Mouse (Mus musculus) gastrocnemius, adult 2 months (tissue): ENCODE measurements around the gene Naaa. TPM values are rescaled to one million over a fixed set of nuclear protein-coding genes. Genes with fewer than 3 reads are reported as not detected.

Source experiments
- DNase-seq: peaks from one replicate; pipeline ENCODE4 v3.0.0; 2022
- H3K27ac ChIP-seq: fragments of 200-600 bp; 2 replicates; pipeline ENCODE4 v1.8.1; 2022; ENCODE audit warnings: mild to moderate bottlenecking
- H3K4me3 ChIP-seq: fragments of 200-600 bp; 2 replicates; pipeline ENCODE4 v1.8.1; 2022; ENCODE audit warnings: mild to moderate bottlenecking, moderate library complexity
- CTCF ChIP-seq: fragments of 200-600 bp; IDR thresholded peaks from 2 replicates; pipeline ENCODE4 v1.8.1; 2022; ENCODE audit warnings: antibody characterized with exemption, mild to moderate bottlenecking, moderate library complexity
- intact Hi-C: fragments of 180-260 bp; cut with DNase I; formaldehyde crosslinking; loops from one replicate; pipeline ENCODE4 v1.15.1; 2025
- total RNA-seq, 2 experiments: library from RNA; stranded (reverse); gene quantifications; 2 replicates each; pipeline ENCODE4 v1.2.3; 2021

Naaa gene
- total RNA-seq, 2 experiments from 2014 or later = 5.5 to 8.5 TPM

- TF ChIP-seq CTCF = no peak
- DNase-seq = no peak
- Histone ChIP-seq H3K4me3 (no peak overlapping the region), H3K27ac (no peak overlapping the region)
- intact Hi-C loops = no loop called here
Measured at GRCm38 (mm10) chr5:92302149-92302840, 24.3 kb upstream of the Naaa start.

DNA sequence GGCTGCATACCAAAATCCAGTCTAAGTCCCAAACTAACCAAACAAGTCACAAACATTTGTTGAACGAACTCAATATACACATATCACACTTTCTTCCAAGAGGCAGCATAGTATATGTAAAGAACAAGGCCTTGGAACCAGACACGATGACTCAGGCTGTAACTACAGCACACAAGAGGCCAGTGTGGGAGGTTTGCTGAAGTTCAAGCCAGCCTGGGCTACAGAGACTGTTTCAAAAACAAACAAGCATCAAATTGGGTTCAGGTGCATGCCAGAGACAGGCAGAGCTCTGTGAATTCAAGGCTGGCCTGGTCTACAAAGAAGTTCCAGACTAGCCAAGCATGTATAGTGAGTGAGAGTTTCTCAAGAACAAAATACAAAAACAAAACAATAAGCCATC, 16.6 kb upstream of the Naaa start:
- intact Hi-C loops = no loop called here
- no peak for TF ChIP-seq CTCF
- Histone ChIP-seq H3K4me3 (no peak overlapping the region), H3K27ac (no peak overlapping the region)
- DNase-seq = no peak

GRCm38 (mm10) chr5:92291652-92292414, 13.9 kb upstream of the Naaa start:
- H3K27ac ChIP-seq = no peak overlapping the region
- TF ChIP-seq CTCF = no peak
- H3K4me3 ChIP-seq = no peak overlapping the region
- no peak for DNase-seq
- intact Hi-C loops = no loop called here

GRCm38 (mm10) chr5:92287840-92288239, 9.9 kb upstream of the Naaa start:
- DNase-seq = no peak
- Histone ChIP-seq H3K27ac (no peak overlapping the region), H3K4me3 (no peak overlapping the region)
- intact Hi-C loops = no loop called here
- TF ChIP-seq CTCF = no peak

DNA sequence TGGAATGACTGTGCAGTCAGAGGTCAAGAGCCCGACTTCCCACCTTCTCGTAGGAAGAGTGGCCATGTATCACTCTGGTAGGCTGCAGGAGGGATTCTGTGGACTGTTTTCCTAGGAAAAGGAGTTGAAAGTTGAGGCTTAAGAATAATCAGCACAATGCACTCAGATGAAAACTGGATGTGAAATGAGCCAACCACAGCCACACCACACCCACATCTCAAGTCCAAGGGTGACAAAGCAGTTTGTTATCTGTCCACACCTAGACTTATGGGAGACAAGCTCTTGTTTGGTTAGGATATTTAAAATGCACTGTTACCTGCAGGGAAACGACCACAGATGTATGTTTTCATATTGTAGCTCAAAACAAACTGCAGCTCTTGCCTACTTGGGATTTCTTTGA, 5.1 kb upstream of the Naaa start:
- Histone ChIP-seq H3K27ac (0 out of 2 replicates have a peak overlapping the region, but pooled peaks have one; percentile 3), H3K4me3 (no peak overlapping the region)
- intact Hi-C loops = no loop called here
- no peak for TF ChIP-seq CTCF
- no peak for DNase-seq

DNA sequence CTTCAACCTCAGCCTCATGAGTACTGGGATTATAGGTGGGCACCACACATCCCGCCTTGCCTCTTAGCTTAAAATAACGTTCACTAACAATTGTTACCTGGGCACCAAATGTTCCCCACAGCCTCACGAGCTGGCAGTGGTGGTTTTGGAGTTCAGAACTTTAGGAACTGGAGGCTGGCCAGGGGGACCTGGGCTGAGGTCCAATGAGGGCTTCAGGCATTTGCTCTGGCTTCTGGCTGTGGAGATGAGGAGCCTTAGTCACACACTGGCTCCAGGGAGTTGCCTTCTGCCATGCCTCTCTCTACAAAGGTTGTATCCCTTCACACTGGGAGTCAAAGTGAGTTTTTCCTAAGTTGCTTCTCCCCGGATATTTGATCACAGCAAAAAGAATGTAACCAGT, 4.6 kb upstream of the Naaa start:
- intact Hi-C loops = no loop called here
- no peak overlapping the region for H3K4me3 ChIP-seq
- peak overlapping the region; percentile 3; the same call in 1 of the 2 replicates for H3K27ac ChIP-seq
- no peak for TF ChIP-seq CTCF
- peak; percentile 58 for DNase-seq

- DNase-seq = peak; percentile 46
- Histone ChIP-seq H3K4me3 (no peak overlapping the region), H3K27ac (peak overlapping the region; percentile 97; the same call in 1 of the 2 replicates)
- TF ChIP-seq CTCF = no peak
- intact Hi-C loops = no loop called here
Measured at GRCm38 (mm10) chr5:92278942-92279537, 1.1 kb upstream of the Naaa start.

DNA sequence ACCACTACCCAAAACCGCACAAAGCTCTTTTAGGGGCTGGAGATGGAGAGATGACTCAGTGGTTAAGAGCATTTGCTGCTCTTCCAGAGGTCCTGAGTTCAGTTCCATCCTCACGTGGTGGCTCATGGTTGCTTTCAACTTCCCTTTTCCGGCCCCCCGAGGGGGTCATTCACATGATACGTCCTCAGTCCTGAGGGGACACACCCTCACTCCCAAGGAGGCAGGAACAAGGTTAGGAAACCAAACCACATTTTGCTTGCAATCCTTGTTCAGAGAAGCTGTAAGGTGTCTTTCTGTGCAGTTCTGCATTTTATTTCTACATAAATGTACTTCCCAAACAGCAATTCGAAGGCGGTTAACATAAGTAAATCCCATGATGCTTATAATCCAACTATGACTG, 7.5 kb downstream of the Naaa start:
- no peak overlapping the region for H3K4me3 ChIP-seq
- intact Hi-C loops = no loop called here
- no peak overlapping the region for H3K27ac ChIP-seq
- no peak for DNase-seq
- TF ChIP-seq CTCF = no peak

- DNase-seq = peak; percentile 40
Measured at GRCm38 (mm10) chr5:92263761-92264359, 14.1 kb downstream of the Naaa start.

GRCm38 (mm10) chr5:92262646-92263045, 15.3 kb downstream of the Naaa start:
- intact Hi-C loops = no loop called here
- DNase-seq = no peak
- no peak overlapping the region for H3K27ac ChIP-seq
- TF ChIP-seq CTCF = no peak
- H3K4me3 ChIP-seq = no peak overlapping the region

More at GRCm38 (mm10) chr5:92263761-92264359, 14.1 kb downstream of the Naaa start:
- H3K4me3 ChIP-seq = no peak overlapping the region
- H3K27ac ChIP-seq = no peak overlapping the region
- TF ChIP-seq CTCF = no peak
- intact Hi-C loops = no loop called here

DNA sequence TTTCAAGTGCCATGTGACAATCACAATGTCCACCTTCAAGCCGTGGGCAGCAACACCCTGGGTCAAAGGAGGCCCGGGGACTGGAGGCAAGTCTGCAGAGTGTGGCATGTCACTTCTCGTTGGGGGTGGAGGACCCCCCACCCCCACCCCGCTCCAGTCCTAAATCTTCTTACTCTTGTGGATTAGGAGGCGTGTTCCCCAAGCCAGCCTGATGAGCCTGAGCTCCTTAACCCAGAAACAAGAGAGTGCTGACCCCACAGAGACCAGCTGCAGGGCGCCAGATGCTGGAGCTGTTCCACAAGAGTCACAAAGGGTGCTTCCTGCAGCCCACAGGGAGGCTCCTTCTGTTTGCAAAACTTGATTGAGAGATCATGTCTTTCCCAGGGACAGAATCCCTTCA, 21.8 kb downstream of the Naaa start, which contains the start of gene Ppef2:
Gene Ppef2, minus strand, starts transcription at position 61 of the 400 bp plus-strand sequence.
- TF ChIP-seq CTCF = no peak
- intact Hi-C loops = no loop called here
- no peak within 1 kb of the TSS for H3K27ac ChIP-seq
- no peak within 1 kb of the TSS for H3K4me3 ChIP-seq
- no peak for DNase-seq

DNA sequence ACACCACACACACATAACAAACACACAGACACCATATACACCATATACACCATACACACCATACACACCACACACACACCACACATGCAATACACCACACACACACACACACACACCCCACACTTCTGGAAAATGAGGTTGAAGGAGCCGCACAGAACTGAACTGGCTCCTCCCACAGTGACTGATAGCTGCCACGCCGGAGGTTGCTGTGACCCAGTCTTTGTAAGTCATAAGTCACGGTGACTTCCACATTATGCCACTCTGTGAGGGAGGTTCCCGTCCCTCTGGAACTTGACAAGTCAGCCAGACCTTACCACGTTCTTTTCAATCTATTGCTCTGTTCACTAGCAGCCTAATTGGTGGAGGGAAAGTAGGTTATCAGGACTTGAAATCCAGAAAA, 23.5 kb downstream of the Naaa start:
- TF ChIP-seq CTCF = no peak
- H3K4me3 ChIP-seq = no peak overlapping the region
- no peak overlapping the region for H3K27ac ChIP-seq
- no peak for DNase-seq
- intact Hi-C loops = no loop called here

GRCm38 (mm10) chr5:92252797-92253343, 25.1 kb downstream of the Naaa start:
- Histone ChIP-seq H3K27ac (no peak overlapping the region), H3K4me3 (no peak overlapping the region)
- no peak for DNase-seq
- intact Hi-C loops = no loop called here
- no peak for TF ChIP-seq CTCF
